Mouse (Mus musculus): ENCODE data around the gene Nlgn3. TPM values are rescaled to one million over a fixed set of nuclear protein-coding genes. Genes with fewer than 3 reads are reported as not detected.

Nlgn3 gene
- polyA plus RNA-seq (2011; ENCODE audit: insufficient read depth, insufficient read length, low replicate concordance, missing spikeins), result 2.1 TPM in 1 of 2 replicates, not detected in the other

- Histone ChIP-seq H3K4me1 (ENCODE audit: control insufficient read depth, insufficient read depth, low read length) (no peaks in the 10 kb centered on the region; the same call in 1 of the 2 replicates), H3K27ac (ENCODE audit: control insufficient read depth, insufficient read depth, low read depth, low read length, poor library complexity) (no peak within 1 kb of the TSS), H3K4me3 (replicated peaks; ENCODE audit: control insufficient read depth, low read depth, low read length) (no peak within 1 kb of the TSS)
- 6% methylated on average over 22 of the region's 24 CpGs for WGBS
- TF ChIP-seq POLR2A (IDR thresholded peaks at IDR 0.05; ENCODE audit: borderline replicate concordance, control insufficient read depth, low read depth, low read length) (no peak), CTCF (IDR thresholded peaks at IDR 0.05; ENCODE audit: control insufficient read depth, insufficient read depth, low read length) (no peak)
These were observed at the start of gene Nlgn3 for GRCm38 (mm10) chrX:101299055-101299454. Nlgn3 (plus strand) TSS chrX:101299168.

- Histone ChIP-seq H3K4me1 (ENCODE audit: control insufficient read depth, insufficient read depth, low read length) (no peaks in the 10 kb centered on the region; the same call in 1 of the 2 replicates), H3K4me3 (replicated peaks; ENCODE audit: control insufficient read depth, low read depth, low read length) (peak within 1 kb of the TSS; percentile 88), H3K27ac (ENCODE audit: control insufficient read depth, insufficient read depth, low read depth, low read length, poor library complexity) (peak within 1 kb of the TSS; percentile 68)
- no peak for TF ChIP-seq CTCF (IDR thresholded peaks at IDR 0.05; ENCODE audit: control insufficient read depth, insufficient read depth, low read length)
- peak; percentile 32; the same call in 1 of the 2 replicates for TF ChIP-seq POLR2A (IDR thresholded peaks at IDR 0.05; ENCODE audit: borderline replicate concordance, control insufficient read depth, low read depth, low read length)
- 17% methylated on average over 47 of the region's 47 CpGs for WGBS
These were observed 44.8 kb upstream of the Nlgn3 start, which contains the start of gene Foxo4 for GRCm38 (mm10) chrX:101253952-101254729. Foxo4 (plus strand) TSS chrX:101254528.

GRCm38 (mm10) chrX:101254740-101255139 lies 44.2 kb upstream of the Nlgn3 start:
- 8% methylated on average over 26 of the region's 26 CpGs for WGBS
- peak overlapping the region; percentile 88 for H3K4me3 ChIP-seq (replicated peaks; ENCODE audit: control insufficient read depth, low read depth, low read length)
- TF ChIP-seq POLR2A (IDR thresholded peaks at IDR 0.05; ENCODE audit: borderline replicate concordance, control insufficient read depth, low read depth, low read length) (no peak), CTCF (IDR thresholded peaks at IDR 0.05; ENCODE audit: control insufficient read depth, insufficient read depth, low read length) (no peak)
- no peaks in the 10 kb centered on the region; the same call in 1 of the 2 replicates for H3K4me1 ChIP-seq (ENCODE audit: control insufficient read depth, insufficient read depth, low read length)
- H3K27ac ChIP-seq (ENCODE audit: control insufficient read depth, insufficient read depth, low read depth, low read length, poor library complexity), result peak overlapping the region; percentile 68

- H3K4me1 ChIP-seq (ENCODE audit: control insufficient read depth, insufficient read depth, low read length), result no peaks in the 10 kb centered on the region; the same call in 1 of the 2 replicates
- 79% methylated on average over 13 of the region's 13 CpGs for WGBS
- peak; percentile 37; the same call in 1 of the 2 replicates for TF ChIP-seq CTCF (IDR thresholded peaks at IDR 0.05; ENCODE audit: control insufficient read depth, insufficient read depth, low read length)
- TF ChIP-seq POLR2A (IDR thresholded peaks at IDR 0.05; ENCODE audit: borderline replicate concordance, control insufficient read depth, low read depth, low read length), result no peak
These were observed 42.4 kb upstream of the Nlgn3 start for GRCm38 (mm10) chrX:101256603-101257002.

GRCm38 (mm10) chrX:101260441-101261325 lies 38.3 kb upstream of the Nlgn3 start:
- WGBS, result 15% methylated on average over 13 of the region's 13 CpGs
- no peak overlapping the region for H3K4me3 ChIP-seq (replicated peaks; ENCODE audit: control insufficient read depth, low read depth, low read length)
- 0 out of 2 replicates have a peak overlapping the region, but pooled peaks have one; percentile 15 for H3K27ac ChIP-seq (ENCODE audit: control insufficient read depth, insufficient read depth, low read depth, low read length, poor library complexity)
- no peaks in the 10 kb centered on the region; the same call in 1 of the 2 replicates for H3K4me1 ChIP-seq (ENCODE audit: control insufficient read depth, insufficient read depth, low read length)
- TF ChIP-seq CTCF (IDR thresholded peaks at IDR 0.05; ENCODE audit: control insufficient read depth, insufficient read depth, low read length) (no peak), POLR2A (IDR thresholded peaks at IDR 0.05; ENCODE audit: borderline replicate concordance, control insufficient read depth, low read depth, low read length) (no peak)

More at GRCm38 (mm10) chrX:101256603-101257002, 42.4 kb upstream of the Nlgn3 start:
- H3K4me3 ChIP-seq (replicated peaks; ENCODE audit: control insufficient read depth, low read depth, low read length), result no peak overlapping the region
- H3K27ac ChIP-seq (ENCODE audit: control insufficient read depth, insufficient read depth, low read depth, low read length, poor library complexity), result no peak overlapping the region

- no peak within 1 kb of the TSS for H3K27ac ChIP-seq (ENCODE audit: control insufficient read depth, insufficient read depth, low read depth, low read length, poor library complexity)
- no peaks in the 10 kb centered on the region; the same call in 1 of the 2 replicates for H3K4me1 ChIP-seq (ENCODE audit: control insufficient read depth, insufficient read depth, low read length)
- no peak within 1 kb of the TSS for H3K4me3 ChIP-seq (replicated peaks; ENCODE audit: control insufficient read depth, low read depth, low read length)
- TF ChIP-seq CTCF (IDR thresholded peaks at IDR 0.05; ENCODE audit: control insufficient read depth, insufficient read depth, low read length) (no peak), POLR2A (IDR thresholded peaks at IDR 0.05; ENCODE audit: borderline replicate concordance, control insufficient read depth, low read depth, low read length) (no peak)
- WGBS, result 94% methylated on average over 1 of the region's 1 CpGs
These were observed 35.1 kb upstream of the Nlgn3 start, which contains the start of gene Gm614 for GRCm38 (mm10) chrX:101263892-101264291. Gm614 (minus strand) TSS chrX:101263992.

GRCm38 (mm10) chrX:101266631-101267030 lies 32.3 kb upstream of the Nlgn3 start:
- no peaks in the 10 kb centered on the region; the same call in 1 of the 2 replicates for H3K4me1 ChIP-seq (ENCODE audit: control insufficient read depth, insufficient read depth, low read length)
- no peak overlapping the region for H3K27ac ChIP-seq (ENCODE audit: control insufficient read depth, insufficient read depth, low read depth, low read length, poor library complexity)
- peak overlapping the region; percentile 55 for H3K4me3 ChIP-seq (replicated peaks; ENCODE audit: control insufficient read depth, low read depth, low read length)
- TF ChIP-seq POLR2A (IDR thresholded peaks at IDR 0.05; ENCODE audit: borderline replicate concordance, control insufficient read depth, low read depth, low read length) (no peak), CTCF (IDR thresholded peaks at IDR 0.05; ENCODE audit: control insufficient read depth, insufficient read depth, low read length) (no peak)
- 45% methylated on average over 6 of the region's 6 CpGs for WGBS

All from bone marrow, adult 2 months (tissue).